Mouse (Mus musculus) heart, postnatal 10 days (tissue): ENCODE measurements around the gene Fsd2. TPM values are rescaled to one million over a fixed set of nuclear protein-coding genes. Genes with fewer than 3 reads are reported as not detected.

Experiments used
- DNase-seq, 2 experiments: peaks; one replicate each; pipeline ENCODE4 v3.0.0; 2021
- intact Hi-C: fragments of 180-260 bp; cut with DNase I; formaldehyde crosslinking; loops from one replicate; pipeline ENCODE4 v1.15.1; 2025
- total RNA-seq, 2 experiments: library from RNA; stranded (reverse); gene quantifications; 2 replicates each; pipeline ENCODE4 v1.2.3; 2021

The Fsd2 gene
- total RNA-seq, 2 experiments from 2014 or later = 214 to 226 TPM

DNA sequence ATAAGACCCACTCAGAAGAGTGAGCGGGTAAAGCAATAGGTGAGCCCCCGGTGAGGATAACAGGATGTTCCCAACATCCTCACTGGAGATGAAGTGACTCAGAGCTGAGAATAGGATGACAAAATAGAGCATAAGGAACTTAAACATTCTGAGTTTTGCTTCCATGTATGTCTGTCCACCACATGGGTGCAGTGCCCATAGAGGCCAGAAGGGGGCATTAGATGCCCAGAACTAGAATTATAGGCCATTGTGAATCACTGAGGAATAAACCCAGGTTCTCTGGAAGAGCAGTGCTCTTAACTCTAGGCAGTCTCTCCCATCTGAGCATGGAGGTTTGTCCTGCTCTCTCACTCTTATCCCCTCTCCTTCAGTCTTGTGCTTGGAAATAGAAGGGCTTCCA lies 12.4 kb downstream of the Fsd2 start:
- intact Hi-C loops = no loop called here
- DNase-seq = peak; percentile 42 to 63

GRCm38 (mm10) chr7:81553589-81553988 lies 13.2 kb downstream of the Fsd2 start:
- intact Hi-C loops = no loop called here

GRCm38 (mm10) chr7:81548864-81549263 lies 17.9 kb downstream of the Fsd2 start:
- intact Hi-C loops = no loop called here
- no peak for DNase-seq

More at GRCm38 (mm10) chr7:81553589-81553988, 13.2 kb downstream of the Fsd2 start:
- DNase-seq = no peak

DNA sequence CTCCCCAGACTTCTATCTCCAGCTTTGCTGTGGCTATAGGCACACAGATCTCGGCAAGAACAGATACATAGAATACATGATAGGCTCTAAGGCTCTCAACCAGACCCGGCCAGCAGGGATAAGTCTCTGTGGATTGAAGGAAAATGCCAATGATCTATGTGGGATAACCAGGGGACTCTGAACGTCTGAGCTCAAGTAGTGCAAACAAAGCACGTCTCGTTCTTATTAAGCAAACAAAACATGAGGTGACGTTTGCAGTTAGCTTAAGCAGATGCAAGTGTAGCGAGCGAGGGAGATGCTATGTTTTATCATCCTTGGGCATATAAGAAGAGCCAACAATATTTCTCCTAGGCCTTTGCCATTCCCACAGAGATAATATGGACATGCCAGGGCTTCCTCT lies 23.8 kb downstream of the Fsd2 start:
- intact Hi-C loops = no loop called here
- DNase-seq = no peak

DNA sequence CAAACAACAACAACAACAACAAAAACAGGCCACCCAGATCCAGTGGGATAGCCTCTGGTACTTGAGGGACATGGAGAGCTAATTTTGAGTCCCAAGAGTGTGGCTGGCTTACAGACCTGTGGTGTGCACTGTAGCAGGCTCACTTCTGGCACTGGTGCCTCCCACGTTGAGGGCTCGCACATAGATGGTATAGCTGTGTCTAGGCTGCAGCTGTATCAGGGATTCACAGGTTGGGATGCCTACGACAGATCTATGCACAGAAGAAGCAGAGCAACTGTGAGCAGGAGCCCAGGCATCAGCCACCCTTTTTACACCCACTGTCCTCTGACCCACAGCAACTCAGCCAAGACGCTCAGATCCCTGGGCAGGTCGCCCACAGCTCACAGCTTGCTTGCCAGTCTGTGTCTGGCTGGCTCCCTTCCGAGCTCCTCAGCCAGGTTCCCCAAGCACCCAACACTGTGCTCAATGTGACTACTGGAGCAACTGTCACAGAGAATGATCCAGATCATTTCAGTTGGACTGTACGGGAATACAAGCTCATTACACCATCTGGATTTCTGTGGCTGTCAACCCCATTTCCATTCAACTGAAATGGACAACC lies 24.7 kb downstream of the Fsd2 start:
- intact Hi-C loops = no loop called here
- DNase-seq = peak; percentile 85 to 87

DNA sequence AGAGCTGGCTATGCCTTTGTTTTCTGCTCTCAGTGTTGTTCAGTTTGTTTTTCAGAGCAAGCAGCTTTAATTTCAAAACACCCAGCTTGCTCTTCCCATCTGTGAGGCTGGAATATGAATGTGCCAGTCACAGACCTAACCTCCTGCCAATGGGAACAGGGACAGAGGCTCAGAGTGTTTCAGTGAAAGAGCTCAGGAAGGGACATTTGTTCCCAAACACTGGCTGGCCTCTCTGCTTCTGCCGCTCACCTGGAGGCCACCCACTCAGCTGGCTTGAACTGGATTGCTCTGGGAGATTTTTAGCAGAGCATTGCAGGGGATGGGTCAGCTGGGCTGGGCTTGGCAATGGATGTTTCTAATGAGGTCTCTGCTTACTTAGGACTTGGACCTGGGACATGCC lies 25.7 kb downstream of the Fsd2 start:
- DNase-seq = no peak
- intact Hi-C loops = no loop called here

GRCm38 (mm10) chr7:81539565-81539964 lies 27.2 kb downstream of the Fsd2 start:
- no peak for DNase-seq
- intact Hi-C loops = no loop called here

GRCm38 (mm10) chr7:81538070-81538675 lies 28.6 kb downstream of the Fsd2 start:
- intact Hi-C loops = no loop called here
- peak in 1 of 2 experiments; percentile 31 for DNase-seq

DNA sequence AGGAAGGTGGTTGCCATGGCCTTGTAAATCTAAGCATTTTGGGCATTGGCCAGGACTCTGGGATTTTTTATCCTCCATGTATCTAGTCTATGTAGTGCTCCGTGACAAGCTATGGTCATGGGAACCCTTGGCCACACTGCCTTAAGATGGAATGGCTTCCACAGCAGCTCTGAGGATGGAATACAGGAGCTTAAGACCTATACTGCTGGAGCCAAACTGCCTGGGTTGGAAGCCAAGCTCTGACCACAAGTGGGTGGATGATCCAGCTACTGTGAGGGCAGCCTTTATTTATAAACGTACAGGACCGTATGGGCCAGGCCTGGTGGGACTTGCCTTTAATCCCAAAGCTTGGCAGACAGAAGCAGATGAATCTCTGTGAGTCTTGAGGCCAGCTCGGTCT lies 30.3 kb downstream of the Fsd2 start:
- intact Hi-C loops = no loop called here
- DNase-seq = no peak

DNA sequence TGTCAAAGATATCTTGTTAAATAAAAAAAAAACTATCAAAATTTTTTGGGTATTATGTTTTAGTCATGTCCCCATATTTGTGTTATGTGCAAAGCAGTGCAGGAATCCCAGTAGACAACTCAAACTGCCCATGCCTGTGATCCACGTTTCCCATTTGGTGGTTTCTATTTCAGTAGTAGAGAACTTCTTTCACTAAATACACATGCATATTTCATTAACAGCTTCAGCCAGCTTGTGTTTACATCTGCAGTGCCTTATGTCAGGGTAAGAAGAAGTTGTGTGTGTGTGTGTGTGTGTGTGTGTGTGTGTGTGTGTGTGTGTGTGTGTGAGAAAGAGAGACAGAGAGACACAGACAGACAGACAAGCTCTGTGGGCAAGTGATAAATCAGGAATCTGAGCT lies 35.3 kb downstream of the Fsd2 start:
- DNase-seq = no peak
- intact Hi-C loops = no loop called here

- no peak for DNase-seq
- intact Hi-C loops = no loop called here
Observed at GRCm38 (mm10) chr7:81528918-81529317, 37.8 kb downstream of the Fsd2 start.

- DNase-seq = no peak
- intact Hi-C loops = loop anchor here (2.0 to 5.0 kb wide), 2 partner anchors 47 to 66 kb away; partner anchors contain the start of genes Cpeb1 and Whamm
Observed at GRCm38 (mm10) chr7:81523663-81524017, 43.1 kb downstream of the Fsd2 start.

GRCm38 (mm10) chr7:81523008-81523662 lies 43.6 kb downstream of the Fsd2 start:
- peak; percentile 93 for DNase-seq
- intact Hi-C loops = loop anchor here (2.0 to 5.0 kb wide), 2 partner anchors 48 to 66 kb away; partner anchors contain the start of genes Cpeb1 and Whamm

GRCm38 (mm10) chr7:81516154-81517030 lies 50.4 kb downstream of the Fsd2 start:
- intact Hi-C loops = no loop called here

DNA sequence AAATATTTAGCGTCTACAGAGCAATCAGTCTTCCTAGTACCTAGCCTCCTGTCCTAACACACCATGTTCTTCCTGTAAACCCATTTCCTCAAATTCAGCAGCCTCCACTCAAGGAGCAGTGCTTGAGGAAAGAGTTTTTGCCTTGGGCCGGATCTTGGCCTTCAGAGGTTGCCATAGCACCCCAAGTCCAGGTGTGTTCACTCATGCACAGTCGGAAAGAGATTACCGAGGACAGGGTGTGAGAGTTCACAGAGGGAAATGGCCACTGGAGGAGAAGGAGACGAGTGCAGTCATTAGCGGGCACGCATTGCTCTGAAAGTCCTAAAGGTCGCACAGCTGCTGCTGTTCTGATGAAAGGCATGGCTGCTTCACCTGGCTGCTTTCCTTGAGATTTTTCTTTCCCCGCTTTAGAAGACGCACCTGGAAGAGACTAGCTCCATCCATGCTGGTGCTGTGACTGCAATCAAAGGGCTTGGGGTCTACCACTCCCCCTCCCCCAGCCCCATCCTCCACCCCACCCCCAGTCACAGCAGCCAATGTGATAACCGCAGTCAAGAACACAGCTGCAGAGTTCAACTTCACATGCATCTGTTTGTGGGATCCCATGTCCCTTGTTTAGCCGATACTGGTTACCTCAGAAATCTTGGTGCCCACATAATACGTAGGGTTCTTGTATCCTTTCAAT lies 51.7 kb downstream of the Fsd2 start:
- intact Hi-C loops = no loop called here
- DNase-seq = no peak

More at GRCm38 (mm10) chr7:81516154-81517030, 50.4 kb downstream of the Fsd2 start:
- no peak for DNase-seq

DNA sequence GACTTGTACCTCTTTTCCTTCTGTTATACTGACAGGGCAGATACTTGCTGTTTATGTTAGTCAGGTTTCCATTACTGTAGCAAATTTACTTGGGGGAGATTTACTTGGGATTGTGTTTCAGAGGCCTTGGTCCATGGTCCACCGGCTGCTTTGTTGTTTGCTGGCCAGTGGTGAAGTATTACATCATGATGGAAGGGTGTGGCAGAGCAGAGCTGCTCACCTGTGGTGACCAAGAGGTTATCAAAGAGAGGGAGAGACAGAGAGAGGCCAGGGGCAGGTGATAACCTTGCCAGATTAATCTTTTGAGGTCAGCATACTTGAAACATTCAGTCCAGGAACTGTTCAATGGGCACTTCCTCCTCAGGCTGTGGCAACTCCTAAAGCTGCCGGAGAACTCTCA lies 65.7 kb downstream of the Fsd2 start:
- no peak for DNase-seq
- intact Hi-C loops = no loop called here

GRCm38 (mm10) chr7:81498181-81498580 lies 68.6 kb downstream of the Fsd2 start, which contains the start of gene BC048679:
Gene BC048679 (minus strand): TSS chr7:81498281.
- intact Hi-C loops = no loop called here
- no peak for DNase-seq

GRCm38 (mm10) chr7:81497171-81497570 lies 69.6 kb downstream of the Fsd2 start:
- intact Hi-C loops = no loop called here
- DNase-seq = no peak

- peak; percentile 74 to 79 for DNase-seq
- intact Hi-C loops = no loop called here
Observed at GRCm38 (mm10) chr7:81493331-81494021, 73.3 kb downstream of the Fsd2 start, which contains the start of gene Ap3b2. Gene Ap3b2 (minus strand): TSS chr7:81493925.

DNA sequence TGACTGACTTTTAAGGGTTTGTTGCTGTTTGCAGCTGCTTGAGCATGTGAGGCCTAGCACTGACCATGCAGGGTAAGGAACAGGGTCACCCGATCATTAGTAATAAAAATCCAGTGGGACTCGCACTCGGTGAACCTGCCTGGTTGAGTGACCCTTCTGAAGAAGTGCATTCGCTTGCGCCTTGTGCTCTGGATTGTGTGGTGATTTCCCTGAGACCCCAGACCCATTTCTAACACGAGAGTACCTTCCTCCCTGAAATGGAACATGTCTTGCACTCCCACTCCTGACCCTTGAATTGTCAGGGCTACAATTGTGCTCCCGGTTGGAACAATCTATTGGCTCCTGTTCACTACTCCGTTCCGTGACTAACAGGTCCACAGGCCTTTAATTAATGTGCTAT lies 74.1 kb downstream of the Fsd2 start:
- intact Hi-C loops = no loop called here

More for the DNA sequence above, 74.1 kb downstream of the Fsd2 start:
- DNase-seq = no peak
